Comparison of ENCODE assay signal across 11 mouse cellular contexts in genomic region chr12:4211174-4211573, GRCm38 (mm10). TPM values are rescaled to one million over a fixed set of nuclear protein-coding genes. Genes with fewer than 3 reads are reported as not detected.
DNase-seq lines count a peak whose midpoint lies in the region; ATAC-seq lines count a peak whose summit lies in the region.
"Had no signal": no experiment of that assay in that cellular context is flagged by ENCODE, and none has a peak within 500 bp of the region (broad histone marks: within the 10 kb centered on the region; RNA-seq: fewer than 3 reads in every experiment).

No protein-coding gene starts in this region.

- H3K4me1 ChIP-seq in midbrain, embryonic 11.5 days (ENCODE audit: control insufficient read depth, insufficient read depth, low read length), result no peaks in the 10 kb centered on the region
- H3K4me1 ChIP-seq in midbrain, embryonic 10.5 days, result 0 out of 2 replicates have a peak, but pooled peaks cover 2% of the 10 kb centered on the region
- H3K4me1 ChIP-seq in hindbrain, embryonic 13.5 days (replicated peaks), result no peaks in the 10 kb centered on the region
- no peaks in the 10 kb centered on the region for H3K4me1 ChIP-seq in midbrain, embryonic 13.5 days (replicated peaks)
- H3K4me1 ChIP-seq: neural tube, embryonic 13.5 days had no signal

- WGBS in midbrain, embryonic 11.5 days, result 90% methylated on average over 9 of the region's 9 CpGs
- 94% methylated on average over 9 of the region's 9 CpGs for WGBS in midbrain, embryonic 10.5 days
- WGBS in hindbrain, embryonic 13.5 days, result 90% methylated on average over 9 of the region's 9 CpGs
- WGBS in midbrain, embryonic 13.5 days, result 95% methylated on average over 9 of the region's 9 CpGs

- no peak overlapping the region for H3K4me2 ChIP-seq in midbrain, embryonic 11.5 days
- no peak overlapping the region for H3K4me2 ChIP-seq in hindbrain, embryonic 13.5 days
- no peak overlapping the region for H3K4me2 ChIP-seq in midbrain, embryonic 13.5 days (replicated peaks)
- H3K4me2 ChIP-seq: neural tube, embryonic 13.5 days had no signal

- ATAC-seq in midbrain, embryonic 11.5 days (ENCODE audit: low FRiP score), result no peak
- peak; percentile 56 for ATAC-seq in megakaryocyte, adult 5-6 weeks (ENCODE audit: poor library complexity, severe bottlenecking)
- no peak for ATAC-seq in hindbrain, embryonic 13.5 days (ENCODE audit: low FRiP score)
- no peak for ATAC-seq in midbrain, embryonic 13.5 days

- no peaks in the 10 kb centered on the region for H3K27me3 ChIP-seq in midbrain, embryonic 11.5 days (ENCODE audit: control insufficient read depth, insufficient read depth, low read length)
- H3K27me3 ChIP-seq in midbrain, embryonic 10.5 days (ENCODE audit: low read depth, poor library complexity, severe bottlenecking), result no peaks in the 10 kb centered on the region
- no peaks in the 10 kb centered on the region for H3K27me3 ChIP-seq in hindbrain, embryonic 13.5 days
- no peaks in the 10 kb centered on the region for H3K27me3 ChIP-seq in midbrain, embryonic 13.5 days
- H3K27me3 ChIP-seq: neural tube, embryonic 13.5 days had no signal

- H3K9me3 ChIP-seq in midbrain, embryonic 11.5 days (ENCODE audit: control insufficient read depth, low read length), result no peaks in the 10 kb centered on the region
- H3K9me3 ChIP-seq in midbrain, embryonic 10.5 days (replicated peaks), result no peaks in the 10 kb centered on the region
- H3K9me3 ChIP-seq in hindbrain, embryonic 13.5 days, result no peaks in the 10 kb centered on the region
- no peaks in the 10 kb centered on the region for H3K9me3 ChIP-seq in midbrain, embryonic 13.5 days
- H3K9me3 ChIP-seq: neural tube, embryonic 13.5 days had no signal

- intact Hi-C loops in gastrocnemius, postnatal 14 days (cut with DNase I; ENCODE audit: low total_unique reads), result loop anchor here (2.0 kb wide), 1 partner anchor 104 kb away; no protein-coding TSS in a partner anchor

- H3K36me3 ChIP-seq in midbrain, embryonic 11.5 days (ENCODE audit: control insufficient read depth, insufficient read depth, low read length), result 0 out of 2 replicates have a peak, but pooled peaks cover 4% of the 10 kb centered on the region
- H3K36me3 ChIP-seq in midbrain, embryonic 10.5 days, result peaks cover 91% of the 10 kb centered on the region
- peaks cover 79% of the 10 kb centered on the region for H3K36me3 ChIP-seq in hindbrain, embryonic 13.5 days
- peaks cover 76% of the 10 kb centered on the region for H3K36me3 ChIP-seq in midbrain, embryonic 13.5 days

- H3K4me3 ChIP-seq in midbrain, embryonic 11.5 days (ENCODE audit: low read depth, low read length), result no peak overlapping the region
- H3K4me3 ChIP-seq in midbrain, embryonic 10.5 days, result no peak overlapping the region
- no peak overlapping the region for H3K4me3 ChIP-seq in hindbrain, embryonic 13.5 days
- H3K4me3 ChIP-seq in midbrain, embryonic 13.5 days (replicated peaks), result no peak overlapping the region
- H3K4me3 ChIP-seq: neural tube, embryonic 13.5 days had no signal

- no peak overlapping the region for H3K9ac ChIP-seq in midbrain, embryonic 11.5 days (ENCODE audit: low read length)
- no peak overlapping the region for H3K9ac ChIP-seq in hindbrain, embryonic 13.5 days
- H3K9ac ChIP-seq in midbrain, embryonic 13.5 days (replicated peaks), result no peak overlapping the region
- H3K9ac ChIP-seq: neural tube, embryonic 13.5 days had no signal

- peak; percentile 23 for DNase-seq in gastrocnemius, postnatal 14 days
- DNase-seq in gastrocnemius, adult 8-10 months (ENCODE audit: low spot score in 2 of 2), result no peak
- DNase-seq in midbrain, embryonic 11.5 days (ENCODE audit: low spot score, missing footprints), result peak; percentile 57
- no peak for DNase-seq in midbrain, embryonic 10.5 days (ENCODE audit: low spot score)
- no peak for DNase-seq in ovary, postnatal 14 days (ENCODE audit: low spot score)
- DNase-seq: cerebellum, postnatal 25 days; thymus, postnatal 14 days had no signal

- no peak overlapping the region for H3K27ac ChIP-seq in midbrain, embryonic 11.5 days (ENCODE audit: low read depth, low read length)
- H3K27ac ChIP-seq in midbrain, embryonic 10.5 days (replicated peaks), result no peak overlapping the region
- H3K27ac ChIP-seq in hindbrain, embryonic 13.5 days, result no peak overlapping the region
- H3K27ac ChIP-seq in midbrain, embryonic 13.5 days, result no peak overlapping the region
- H3K27ac ChIP-seq: neural tube, embryonic 13.5 days had no signal

RNA-seq across cellular contexts. Expression of gene Ptrhd1, which starts 22.7 kb away (rescaled TPM):
- 1 to 10 TPM; 3.9 to 4.7 TPM for total RNA-seq in gastrocnemius, postnatal 14 days (2021)
- total RNA-seq in gastrocnemius, adult 8-10 months (2022), result 1 to 10 TPM; 5.1 to 7.8 (median 6.0) TPM
- 5.8 and 6.5 TPM in 2 replicates for polyA plus RNA-seq in midbrain, embryonic 11.5 days (2014; fragmentation: Nextera tagmentation; extraction: Ambion mirVana)
- polyA plus RNA-seq in midbrain, embryonic 10.5 days (2016; fragmentation: Nextera tagmentation; extraction: Ambion mirVana), result 5.9 and 6.2 TPM in 2 replicates
- 8.7 and 10.7 TPM in 2 replicates for total RNA-seq in megakaryocyte, adult 5-6 weeks (2015)
- total RNA-seq in megakaryocyte, adult 5-6 weeks (2017), result 7.4 and 7.8 TPM in 2 replicates
- 6.1 and 6.5 TPM in 2 replicates for polyA plus RNA-seq in hindbrain, embryonic 13.5 days (2015; fragmentation: Nextera tagmentation; extraction: Ambion mirVana)
- polyA plus RNA-seq in midbrain, embryonic 13.5 days (2015; fragmentation: Nextera tagmentation; extraction: Ambion mirVana), result 5.3 and 5.6 TPM in 2 replicates

RNA-seq across cellular contexts. Expression of gene Cenpo, which starts 22.9 kb away (rescaled TPM):
- 1 to 10 TPM; 2.0 to 2.1 TPM for total RNA-seq in gastrocnemius, postnatal 14 days (2021)
- 1 to 10 TPM; 1.3 to 2.6 (median 2.0) TPM for total RNA-seq in gastrocnemius, adult 8-10 months (2022)
- polyA plus RNA-seq in midbrain, embryonic 11.5 days (2014; fragmentation: Nextera tagmentation; extraction: Ambion mirVana), result 19.7 and 21.9 TPM in 2 replicates
- 21.6 and 23.5 TPM in 2 replicates for polyA plus RNA-seq in midbrain, embryonic 10.5 days (2016; fragmentation: Nextera tagmentation; extraction: Ambion mirVana)
- total RNA-seq in megakaryocyte, adult 5-6 weeks (2015), result 11.6 and 20.2 TPM in 2 replicates
- 28.9 and 34.8 TPM in 2 replicates for total RNA-seq in megakaryocyte, adult 5-6 weeks (2017)
- polyA plus RNA-seq in hindbrain, embryonic 13.5 days (2015; fragmentation: Nextera tagmentation; extraction: Ambion mirVana), result 9.0 and 10.3 TPM in 2 replicates
- polyA plus RNA-seq in midbrain, embryonic 13.5 days (2015; fragmentation: Nextera tagmentation; extraction: Ambion mirVana), result 10.2 and 13.1 TPM in 2 replicates

Comparison
In these comparisons a context has a peak if more than half of its experiments do, and no peak if none do; other contexts are left out.
1. DNase-seq: peak in gastrocnemius, postnatal 14 days (single experiment) and midbrain, embryonic 11.5 days (single experiment); none in gastrocnemius, adult 8-10 months (0 of 2), midbrain, embryonic 10.5 days (single experiment) and ovary, postnatal 14 days (single experiment).